Mouse (Mus musculus): Measurements from ENCODE around the gene Ccdc137.
A peak's percentile ranks its signal among the peaks of the same experiment; 100 is the strongest.

GRCm38 (mm10) chr11:120457772-120458751 is at the start of gene Ccdc137, which contains the start of gene Oxld1:
- TF ChIP-seq CTCF (conservative IDR thresholded peaks at IDR 0.05; ENCODE audit: insufficient read depth, insufficient read length, low read depth, low read length) (no peak), POLR2A (IDR thresholded peaks at IDR 0.05; ENCODE audit: low read depth, low read length) (peak; percentile 82)
